8 mouse cellular contexts compared by ENCODE assay signal in the genomic region with DNA sequence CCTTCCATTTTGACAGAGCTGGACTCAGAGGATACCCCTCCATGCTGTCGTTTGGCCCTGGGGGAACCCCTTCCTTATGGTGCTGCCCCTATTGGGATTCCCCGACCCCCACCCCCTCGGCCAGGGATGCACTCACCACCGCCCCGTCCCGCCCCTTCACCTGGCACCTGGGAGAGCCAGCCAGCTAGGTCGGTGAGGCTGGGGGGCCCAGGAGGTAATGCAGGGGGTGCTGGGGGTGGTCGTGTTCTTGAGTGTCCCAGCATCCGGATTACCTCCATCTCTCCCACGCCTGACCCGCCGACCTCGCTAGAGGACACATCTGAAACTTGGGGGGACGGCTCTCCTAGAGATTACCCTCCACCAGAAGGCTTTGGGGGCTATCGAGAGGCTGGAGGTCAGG. TPM values are rescaled to one million over a fixed set of nuclear protein-coding genes. Genes with fewer than 3 reads are reported as not detected.
A peak's percentile ranks its signal among the peaks of the same experiment; 100 is the strongest.
DNase-seq lines count a peak whose midpoint lies in the region; ATAC-seq lines count a peak whose summit lies in the region.

No protein-coding gene starts in this region.

- H3K4me2 ChIP-seq in stomach, embryonic 15.5 days = peak overlapping the region; percentile 69

- H3K4me1 ChIP-seq in stomach, embryonic 15.5 days = peaks cover 13% of the 10 kb centered on the region

- no peaks in the 10 kb centered on the region for H3K27me3 ChIP-seq in stomach, embryonic 15.5 days (replicated peaks)

- 6% methylated on average over 15 of the region's 15 CpGs for WGBS in stomach, embryonic 15.5 days

- H3K36me3 ChIP-seq in stomach, embryonic 15.5 days = peaks cover 16% of the 10 kb centered on the region

- peak overlapping the region; percentile 97 for H3K27ac ChIP-seq in stomach, embryonic 15.5 days

- peak overlapping the region; percentile 67 for H3K4me3 ChIP-seq in stomach, embryonic 15.5 days (replicated peaks)

- no peaks in the 10 kb centered on the region for H3K9me3 ChIP-seq in stomach, embryonic 15.5 days

- peak overlapping the region; percentile 13; the same call in 1 of the 2 replicates for H3K9ac ChIP-seq in stomach, embryonic 15.5 days

- peak; percentile 13 for DNase-seq in adrenal gland, adult 2 months
- DNase-seq in adrenal gland, postnatal 14 days = no peak
- DNase-seq in spleen, postnatal 4 days (ENCODE audit: low spot score in 2 of 2) = peak; percentile 11 to 61
- no peak for DNase-seq in spleen, postnatal 36 days (ENCODE audit: low spot score in 2 of 2)
- peak; percentile 38 for DNase-seq in kidney, postnatal 10 days
- no peak for DNase-seq in frontal cortex, postnatal 14 days (ENCODE audit: low spot score in 2 of 2)
- no peak for DNase-seq in spleen, adult 12 weeks (ENCODE audit: low spot score)

- no peak for ATAC-seq in stomach, embryonic 15.5 days (ENCODE audit: insufficient read depth, low FRiP score, low read depth)

RNA-seq across cellular contexts. Expression of a gene that starts 3.2 kb away (rescaled TPM):
- total RNA-seq in adrenal gland, adult 2 months (2021) = 10 to 100 TPM; 17.9 to 21.9 TPM
- 50.5 and 58.1 TPM in 2 replicates for polyA plus RNA-seq in adrenal gland, adult 2 months (2012; rRNA removed)
- total RNA-seq in adrenal gland, postnatal 14 days (2021) = 23.8 and 31.2 TPM in 2 replicates
- 35.5 and 40.9 TPM in 2 replicates for polyA plus RNA-seq in stomach, embryonic 15.5 days (2015; fragmentation: Nextera tagmentation; extraction: Ambion mirVana)

RNA-seq across cellular contexts. Expression of a gene that starts 27.7 kb away (rescaled TPM):
- 10 to 100 TPM in 1 of 2 experiments, 1 to 10 TPM in 1; 7.2 to 16.1 TPM for total RNA-seq in adrenal gland, adult 2 months (2021)
- polyA plus RNA-seq in adrenal gland, adult 2 months (2012; rRNA removed) = 5.1 and 5.3 TPM in 2 replicates
- 14.1 and 18.8 TPM in 2 replicates for total RNA-seq in adrenal gland, postnatal 14 days (2021)
- polyA plus RNA-seq in stomach, embryonic 15.5 days (2015; fragmentation: Nextera tagmentation; extraction: Ambion mirVana) = 15.4 and 18.5 TPM in 2 replicates

RNA-seq across cellular contexts. Expression of a gene that starts 37.5 kb away (rescaled TPM):
- 1 to 10 TPM; 3.3 to 3.7 TPM for total RNA-seq in adrenal gland, adult 2 months (2021)
- 6.2 and 6.4 TPM in 2 replicates for polyA plus RNA-seq in adrenal gland, adult 2 months (2012; rRNA removed)
- 5.2 and 7.8 TPM in 2 replicates for total RNA-seq in adrenal gland, postnatal 14 days (2021)
- 32.0 and 36.9 TPM in 2 replicates for polyA plus RNA-seq in stomach, embryonic 15.5 days (2015; fragmentation: Nextera tagmentation; extraction: Ambion mirVana)

RNA-seq across cellular contexts. Expression of a gene that starts 42.2 kb away (rescaled TPM):
- 10 to 100 TPM in 1 of 2 experiments, 1 to 10 TPM in 1; 9.8 to 12.5 TPM for total RNA-seq in adrenal gland, adult 2 months (2021)
- 17.1 and 21.0 TPM in 2 replicates for polyA plus RNA-seq in adrenal gland, adult 2 months (2012; rRNA removed)
- 14.3 and 17.3 TPM in 2 replicates for total RNA-seq in adrenal gland, postnatal 14 days (2021)
- 6.3 and 8.0 TPM in 2 replicates for polyA plus RNA-seq in stomach, embryonic 15.5 days (2015; fragmentation: Nextera tagmentation; extraction: Ambion mirVana)

RNA-seq across cellular contexts. Expression of a gene that starts 58.0 kb away (rescaled TPM):
- under 1 TPM in 1 of 2 experiments, not detected in 1; 0.20 TPM for total RNA-seq in adrenal gland, adult 2 months (2021)
- 0.03 and 0.25 TPM in 2 replicates for polyA plus RNA-seq in adrenal gland, adult 2 months (2012; rRNA removed)
- 0.11 and 0.34 TPM in 2 replicates for total RNA-seq in adrenal gland, postnatal 14 days (2021)
- polyA plus RNA-seq in stomach, embryonic 15.5 days (2015; fragmentation: Nextera tagmentation; extraction: Ambion mirVana) = 0.42 and 0.46 TPM in 2 replicates

Comparison
In these comparisons a context has a peak if more than half of its experiments do, and no peak if none do; other contexts are left out.
1. DNase-seq: peak in adrenal gland, adult 2 months (single experiment), spleen, postnatal 4 days (2 of 2) and kidney, postnatal 10 days (single experiment); none in adrenal gland, postnatal 14 days (single experiment), spleen, postnatal 36 days (0 of 2), frontal cortex, postnatal 14 days (0 of 2) and spleen, adult 12 weeks (single experiment).